Mouse (Mus musculus) ES-CJ7 (cell line): ENCODE data around the gene Dnal4.

Experiments
- DNase-seq: peaks from one replicate; pipeline ENCODE4 v3.0.0; 2011; ENCODE audit warnings: low read depth, low spot score

The Dnal4 gene

DNA sequence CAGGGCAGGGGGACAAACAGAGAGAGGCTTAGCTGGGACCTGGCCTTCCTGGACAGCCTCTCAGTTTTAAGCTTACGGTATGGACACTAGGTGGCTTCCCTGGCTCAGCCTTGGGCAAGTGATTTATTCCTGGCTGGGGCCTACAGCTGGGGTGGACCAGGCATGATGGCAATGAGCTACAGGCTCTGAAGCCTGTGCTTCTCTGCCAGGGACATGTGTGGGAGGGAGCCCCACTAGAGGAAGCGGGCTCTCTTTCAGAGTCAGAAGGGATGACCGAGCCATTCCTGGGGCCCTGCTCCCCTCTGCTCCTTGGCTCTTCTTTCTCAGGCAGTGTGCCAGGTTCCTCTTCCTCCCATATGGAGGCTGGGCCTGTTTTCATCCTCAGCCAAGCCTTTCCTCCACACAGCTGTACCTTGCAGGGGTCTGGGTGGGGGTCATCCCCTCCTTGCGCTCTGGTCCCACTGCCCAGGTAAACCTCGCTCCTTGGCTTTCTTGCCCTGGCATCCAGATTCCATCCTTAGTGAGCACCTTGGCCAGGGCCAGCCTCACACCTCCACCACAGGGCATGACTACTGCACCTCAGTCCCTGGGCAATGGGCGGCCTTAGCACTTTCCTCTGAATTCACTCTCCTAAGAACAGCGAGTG, 13.9 kb downstream of the Dnal4 start:
- no peak for DNase-seq

- no peak for DNase-seq
These were observed 14.6 kb downstream of the Dnal4 start for GRCm38 (mm10) chr15:79763001-79763400.

DNA sequence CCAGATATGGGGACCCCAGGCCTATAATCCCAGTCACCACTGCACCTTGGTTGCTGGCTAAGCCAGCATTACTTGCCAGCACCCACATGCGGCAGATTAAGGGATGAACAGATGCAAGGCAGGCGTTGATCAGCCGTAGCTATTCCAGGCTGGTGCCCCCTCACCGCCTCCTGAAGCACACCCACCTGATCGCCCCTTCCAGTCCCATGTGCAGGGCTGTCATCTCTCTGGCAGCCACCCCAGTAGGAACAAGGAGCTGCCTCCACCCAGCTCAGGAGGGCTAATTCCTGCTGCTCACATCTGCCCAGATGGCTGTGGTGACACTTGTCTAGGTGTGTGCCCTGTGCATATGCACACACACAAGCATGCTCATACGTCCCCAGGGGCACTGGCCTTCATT, 16.7 kb downstream of the Dnal4 start:
- DNase-seq = no peak

GRCm38 (mm10) chr15:79757118-79757517, 20.5 kb downstream of the Dnal4 start:
- DNase-seq = no peak

DNA sequence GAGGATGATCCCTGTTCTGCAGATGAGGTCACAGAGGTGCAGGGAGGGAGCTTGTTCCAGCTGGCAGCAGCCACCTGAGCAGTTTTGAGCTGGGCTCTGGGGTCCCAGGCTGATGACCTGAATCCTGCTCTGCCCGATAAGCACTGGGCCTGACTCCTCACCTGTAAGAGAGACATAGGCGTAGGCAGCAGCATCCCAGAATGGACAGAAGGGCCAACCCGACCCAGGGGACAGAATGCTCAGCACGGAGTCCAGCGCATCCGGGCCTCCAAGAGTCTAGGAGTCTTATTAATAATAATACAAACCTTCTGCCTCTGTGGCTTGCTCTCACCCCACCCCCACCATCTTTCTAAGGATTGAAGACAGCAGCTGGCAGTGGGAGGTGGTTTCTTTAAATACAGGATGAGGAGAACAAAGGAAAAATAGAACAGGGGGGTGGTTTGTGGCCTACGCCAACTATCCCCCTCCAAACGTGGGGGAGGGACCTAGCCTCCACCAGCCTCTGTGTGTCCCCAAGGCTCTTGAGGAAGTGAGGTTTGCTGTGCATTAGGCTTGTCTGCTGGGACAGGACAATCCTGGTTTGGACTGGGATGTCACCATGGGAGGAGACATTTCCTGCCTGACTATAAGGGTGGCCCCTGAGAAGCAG, 21.5 kb downstream of the Dnal4 start:
- no peak for DNase-seq

GRCm38 (mm10) chr15:79755176-79755575, 22.5 kb downstream of the Dnal4 start:
- no peak for DNase-seq

DNA sequence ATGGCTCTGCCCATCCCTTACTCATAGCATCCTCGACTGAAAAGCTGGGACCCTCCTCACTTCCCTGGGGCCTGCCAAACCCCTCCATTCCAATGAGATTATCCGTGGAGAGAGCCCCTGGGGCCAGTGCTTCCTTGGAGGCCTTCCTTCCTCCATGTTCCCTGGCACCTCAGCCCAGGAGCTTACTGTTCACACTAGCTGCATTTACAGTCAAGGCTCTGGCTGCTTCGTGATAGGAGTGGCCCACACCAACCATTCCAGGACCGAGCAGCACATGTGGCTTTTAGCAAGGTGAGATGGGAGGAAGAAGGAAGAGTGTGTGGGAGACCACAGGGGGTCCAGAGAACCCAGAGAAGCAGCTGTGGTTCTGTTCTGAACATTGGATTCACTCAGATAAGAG, 23.8 kb downstream of the Dnal4 start:
- DNase-seq = no peak

GRCm38 (mm10) chr15:79753420-79753752, 24.3 kb downstream of the Dnal4 start:
- DNase-seq = no peak

DNA sequence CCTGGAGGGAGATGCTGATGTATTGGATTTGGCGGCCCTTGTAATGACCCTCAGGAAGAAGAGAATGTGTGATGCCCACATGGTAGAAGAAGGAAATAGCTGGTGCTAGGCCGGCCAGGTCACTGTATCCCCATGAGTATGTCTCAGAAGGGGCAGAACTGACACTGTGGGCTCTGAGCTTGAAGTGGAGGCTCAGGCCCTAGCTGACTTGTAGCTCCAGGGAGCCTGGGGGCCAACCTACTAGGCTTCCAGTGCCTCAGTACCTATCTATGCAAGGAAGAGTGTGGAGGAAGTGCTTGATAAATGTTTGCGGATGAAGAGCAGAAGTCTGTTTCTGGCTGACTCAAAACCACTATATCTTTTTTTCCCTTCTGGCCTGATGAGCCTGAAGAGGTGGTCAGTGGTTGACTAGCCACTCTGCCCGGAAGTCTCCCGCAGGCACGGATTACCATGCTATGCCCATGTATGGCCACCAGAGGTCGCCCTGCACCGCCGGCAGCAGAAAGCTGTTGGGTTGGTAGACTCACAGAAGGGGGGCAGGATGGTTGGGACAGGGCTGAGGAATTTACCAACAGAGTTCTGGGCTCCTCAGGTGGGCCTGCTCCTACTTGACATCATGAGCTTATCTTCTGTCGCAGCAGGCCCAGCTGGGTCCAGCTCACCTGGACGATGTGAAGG, 24.8 kb downstream of the Dnal4 start:
- peak; percentile 53 for DNase-seq

DNA sequence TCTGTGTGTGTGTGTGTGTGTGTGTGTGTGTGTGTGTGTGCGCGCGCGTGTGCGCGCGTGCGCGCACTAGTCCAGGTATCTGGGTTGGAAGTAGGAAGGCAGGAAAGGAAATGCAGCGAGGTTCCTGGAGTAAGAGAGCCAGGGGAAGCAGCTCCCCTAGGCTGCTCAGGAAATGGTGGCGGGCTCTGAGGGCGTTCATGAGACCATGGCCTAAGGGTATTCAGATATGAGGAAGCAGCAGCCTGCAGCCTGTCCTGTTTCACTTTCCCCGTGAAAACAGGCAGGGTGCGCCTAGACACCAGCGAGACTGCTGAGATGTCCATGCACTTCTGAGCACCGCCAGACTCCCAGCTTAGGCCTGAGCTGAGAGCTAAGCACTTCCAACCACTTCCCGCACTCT, 25.9 kb downstream of the Dnal4 start:
- DNase-seq = peak; percentile 31

- no peak for DNase-seq
These were observed 27.4 kb downstream of the Dnal4 start for GRCm38 (mm10) chr15:79750266-79750665.

- no peak for DNase-seq
These were observed 28.5 kb downstream of the Dnal4 start for GRCm38 (mm10) chr15:79749162-79749561.

DNA sequence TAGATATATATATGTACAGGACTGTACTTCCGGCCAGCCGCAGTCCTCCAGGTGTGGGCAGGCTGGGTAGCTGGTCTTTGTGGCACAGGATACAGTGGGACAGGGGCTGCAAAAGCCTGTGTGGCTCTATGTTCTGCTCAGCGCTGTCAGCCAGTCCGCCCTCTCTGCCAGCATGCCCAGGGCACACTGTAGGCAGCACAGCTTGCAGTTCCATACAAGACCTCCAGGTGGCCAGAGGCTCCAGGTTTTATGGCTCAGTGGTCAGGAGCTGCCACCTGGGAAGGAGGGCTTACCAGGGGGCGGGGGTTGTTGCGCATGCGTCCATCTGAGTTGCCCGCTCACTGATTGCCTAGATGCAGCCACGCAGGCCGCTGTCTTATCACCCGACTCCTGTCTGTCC, 29.7 kb downstream of the Dnal4 start:
- DNase-seq = peak; percentile 96

GRCm38 (mm10) chr15:79745883-79746282, 31.8 kb downstream of the Dnal4 start:
- DNase-seq = peak; percentile 30

- DNase-seq = peak; percentile 61
These were observed 32.3 kb downstream of the Dnal4 start for GRCm38 (mm10) chr15:79745312-79745711.

GRCm38 (mm10) chr15:79744742-79745141, 32.9 kb downstream of the Dnal4 start:
- DNase-seq = peak; percentile 56

DNA sequence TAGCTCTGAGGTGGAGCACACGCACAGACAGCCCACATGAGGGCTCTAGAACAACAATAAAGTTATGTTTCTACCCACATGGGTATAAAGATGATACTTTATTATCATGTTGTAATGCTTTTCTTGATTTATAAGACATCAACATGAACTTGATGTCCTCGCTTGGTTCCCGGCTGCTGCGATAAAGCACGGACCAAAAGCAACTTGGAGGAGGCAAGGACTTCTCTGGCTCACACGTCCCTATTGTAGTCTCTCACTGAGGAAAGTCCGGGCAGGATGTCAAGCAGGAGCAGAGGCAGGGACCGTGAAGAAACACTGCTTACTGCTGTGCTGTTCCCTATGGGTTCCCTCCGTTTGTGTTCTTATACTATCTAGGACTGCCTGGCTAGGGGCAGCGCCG, 33.6 kb downstream of the Dnal4 start:
- no peak for DNase-seq

GRCm38 (mm10) chr15:79742706-79743023, 35.0 kb downstream of the Dnal4 start:
- DNase-seq = no peak

DNA sequence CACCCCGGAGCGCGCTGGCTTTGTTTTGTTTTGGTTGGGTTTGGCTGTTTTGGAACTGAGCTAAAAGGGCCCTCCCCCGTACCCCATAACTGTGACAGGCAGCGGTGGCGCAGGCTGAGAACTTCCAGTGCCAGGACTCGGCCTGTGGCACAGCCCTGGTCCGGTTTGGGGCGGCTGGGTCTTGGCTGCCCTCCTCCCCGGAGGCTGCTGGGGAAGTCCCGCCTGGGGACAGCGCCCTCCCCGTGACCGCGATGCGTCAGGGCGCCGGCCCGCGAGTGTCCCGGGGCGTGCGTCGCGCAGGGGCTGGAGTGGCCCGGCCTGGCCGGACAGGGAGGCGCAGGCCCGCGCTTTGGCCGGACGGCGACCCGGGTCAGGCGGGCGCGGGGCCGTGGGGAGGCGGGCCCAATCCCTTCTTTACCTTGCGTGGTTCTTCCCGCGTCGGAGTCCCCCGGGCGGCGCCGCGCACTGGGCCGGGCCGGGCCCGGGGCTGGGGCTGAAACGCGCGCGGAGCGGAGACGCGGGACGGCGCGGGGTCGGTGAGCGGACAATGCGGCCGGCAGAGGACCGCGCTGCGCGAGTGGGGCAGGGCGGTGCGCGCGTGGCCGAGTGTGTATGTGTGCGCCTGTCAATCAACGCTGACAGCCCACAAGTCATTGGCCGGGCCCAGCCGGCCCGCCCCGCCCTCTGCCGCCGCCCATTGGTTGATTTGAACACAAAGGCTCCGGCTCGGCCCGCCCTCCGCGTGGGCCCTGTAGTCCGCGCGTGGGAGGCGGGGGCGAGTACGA, 35.5 kb downstream of the Dnal4 start, which contains the start of gene Sun2:
Sun2 (minus strand) TSS at position 616 of the 785 bp plus-strand sequence.
- DNase-seq = peak; percentile 74

DNA sequence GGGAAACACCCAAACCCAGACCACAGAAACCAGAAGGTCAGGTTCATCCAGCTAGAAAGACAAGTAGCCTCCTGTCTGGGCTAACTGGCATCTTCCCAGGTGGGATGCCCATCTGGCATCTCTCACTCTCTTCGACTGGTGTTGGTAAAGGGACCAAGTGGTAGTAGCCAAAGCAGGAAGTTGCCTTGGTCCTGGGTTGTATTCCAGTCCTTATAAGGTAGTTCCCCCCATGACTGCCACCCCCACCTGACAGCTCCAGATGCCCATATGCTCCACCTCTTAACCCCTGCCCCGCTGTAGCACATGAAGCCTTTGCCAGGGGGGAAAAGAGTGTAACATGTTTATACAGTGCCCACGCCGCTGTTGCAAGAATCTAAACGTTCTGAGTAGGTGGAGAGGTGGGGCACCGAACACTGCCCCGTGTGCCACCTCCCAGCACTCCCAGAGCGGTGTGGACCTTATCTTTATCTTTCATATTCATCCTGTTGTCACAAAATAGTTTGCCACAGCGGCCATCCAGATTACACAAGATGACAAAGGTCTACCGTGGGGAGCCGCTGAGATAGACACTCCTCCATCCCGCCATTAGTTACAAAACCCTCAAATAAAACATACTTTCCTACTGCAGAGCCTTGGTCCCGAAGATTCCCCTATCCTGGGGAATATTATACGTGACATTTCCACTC, 36.3 kb downstream of the Dnal4 start:
- DNase-seq = no peak

DNA sequence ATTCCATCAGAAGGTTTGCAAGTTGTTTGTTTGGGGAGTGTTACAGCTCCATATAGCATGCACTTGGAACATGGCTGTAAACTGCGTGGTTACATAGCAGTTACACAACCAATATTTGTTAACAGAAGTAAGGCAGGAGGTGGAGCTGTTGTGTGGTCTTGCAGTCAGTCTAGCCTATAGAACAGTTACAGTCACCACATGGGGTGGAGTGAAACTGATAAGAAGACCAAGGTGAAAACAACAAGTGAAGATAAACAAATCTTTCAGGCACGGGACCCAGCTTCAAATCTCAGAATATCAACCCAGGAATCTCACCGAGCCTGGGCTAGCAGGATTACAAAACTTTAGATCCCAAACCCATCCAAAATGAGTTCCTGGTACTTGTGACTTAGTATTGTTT, 36.9 kb downstream of the Dnal4 start:
- DNase-seq = no peak

DNA sequence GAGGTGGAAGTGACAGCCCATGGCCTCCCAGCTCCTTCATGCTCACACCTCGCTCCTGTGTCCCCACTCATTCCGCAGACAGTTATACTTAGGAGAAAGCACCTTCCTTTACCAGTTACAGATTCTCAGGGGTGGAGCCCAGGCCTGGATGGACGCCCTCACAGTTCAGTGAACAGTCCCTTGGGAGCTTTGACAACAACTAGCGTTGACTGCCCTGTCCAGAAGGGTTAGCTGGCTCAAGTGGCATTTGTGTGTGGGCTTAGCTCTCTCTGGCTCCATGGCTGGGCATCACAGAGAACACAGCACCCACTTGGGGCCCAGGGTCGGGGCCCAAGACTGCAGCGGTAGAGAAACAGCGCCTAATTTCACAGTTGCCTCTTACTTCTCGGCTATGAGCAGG, 43.3 kb downstream of the Dnal4 start:
- DNase-seq = no peak
